Mouse (Mus musculus) G1E (cell line): Measurements from ENCODE around the gene Trip6. TPM values are rescaled to one million over a fixed set of nuclear protein-coding genes. Genes with fewer than 3 reads are reported as not detected.
A peak's percentile ranks its signal among the peaks of the same experiment; 100 is the strongest.

Experiments used
- ATAC-seq: 2 replicates; pipeline ENCODE4 v1.8.0; 2016; ENCODE audit warnings: mild to moderate bottlenecking; ENCODE audit not compliant: insufficient number of reproducible peaks, poor library complexity, low FRiP score, severe bottlenecking; ENCODE audit errors: extremely low read depth
- DNase-seq: peaks from one replicate; pipeline ENCODE4 v3.0.0; 2012; ENCODE audit warnings: low spot score
- H3K27me3 ChIP-seq: 2 replicates; pipeline ENCODE4 v1.6.1; 2012; ENCODE audit warnings: mild to moderate bottlenecking, low read length, inconsistent platforms; ENCODE audit not compliant: insufficient read depth
- H3K36me3 ChIP-seq: replicated peaks from 2 replicates; pipeline ENCODE3; 2012; ENCODE audit warnings: mild to moderate bottlenecking, inconsistent platforms
- H3K4me1 ChIP-seq: 2 replicates; pipeline ENCODE4 v1.6.1; 2012; ENCODE audit warnings: low read depth, low read length, inconsistent platforms, mixed read lengths; ENCODE audit not compliant: insufficient read depth
- H3K4me3 ChIP-seq: 2 replicates; pipeline ENCODE4 v1.5.1; 2012; ENCODE audit warnings: low read depth, mild to moderate bottlenecking, inconsistent platforms, low read length, moderate library complexity, mixed read lengths
- H3K9me3 ChIP-seq: replicated peaks from 2 replicates; pipeline ENCODE4 v1.6.1; 2012; ENCODE audit warnings: inconsistent platforms
- CTCF ChIP-seq: IDR thresholded peaks from 2 replicates; pipeline ENCODE4 v1.5.1; 2012; ENCODE audit warnings: low read depth, low read length, inconsistent platforms, mixed read lengths
- GATA1 ChIP-seq: IDR thresholded peaks from 2 replicates; pipeline ENCODE4 v1.6.1; 2012; ENCODE audit warnings: borderline replicate concordance, low read length, inconsistent platforms, mixed read lengths
- GATA2 ChIP-seq: IDR thresholded peaks from 2 replicates; pipeline ENCODE4 v1.6.1; 2012; ENCODE audit warnings: low read depth, low read length, inconsistent platforms, borderline replicate concordance
- POLR2AphosphoS5 ChIP-seq: IDR thresholded peaks from 2 replicates; pipeline ENCODE4 v1.6.1; 2012; ENCODE audit warnings: low read depth, low read length, inconsistent platforms; ENCODE audit not compliant: insufficient replicate concordance
- TAL1 ChIP-seq: conservative IDR thresholded peaks from 2 replicates; pipeline ENCODE4 v1.6.1; 2012; ENCODE audit warnings: low read depth, low read length, inconsistent platforms, mixed read lengths
- polyA plus RNA-seq: library from polyadenylated mRNA; stranded (reverse); fragments of >175 nt; gene quantifications from 2 replicates; pipeline ENCODE4 v1.2.3, GENCODE M21; 2012
- total RNA-seq, 2 experiments: library from RNA; stranded (forward) in 1 of 2; stranded (reverse) in 1 of 2; fragments of 200-1000 nt in 1 of 2; fragments of >200 nt in 1 of 2; fragmentation: Nextera tagmentation in 1 of 2; gene quantifications; 2 replicates each; pipeline ENCODE4 v1.2.3; 2014 to 2017

Gene Trip6
- total and polyA plus RNA-seq, 3 experiments = 4.6 to 57.8 (median 25.5) TPM

DNA sequence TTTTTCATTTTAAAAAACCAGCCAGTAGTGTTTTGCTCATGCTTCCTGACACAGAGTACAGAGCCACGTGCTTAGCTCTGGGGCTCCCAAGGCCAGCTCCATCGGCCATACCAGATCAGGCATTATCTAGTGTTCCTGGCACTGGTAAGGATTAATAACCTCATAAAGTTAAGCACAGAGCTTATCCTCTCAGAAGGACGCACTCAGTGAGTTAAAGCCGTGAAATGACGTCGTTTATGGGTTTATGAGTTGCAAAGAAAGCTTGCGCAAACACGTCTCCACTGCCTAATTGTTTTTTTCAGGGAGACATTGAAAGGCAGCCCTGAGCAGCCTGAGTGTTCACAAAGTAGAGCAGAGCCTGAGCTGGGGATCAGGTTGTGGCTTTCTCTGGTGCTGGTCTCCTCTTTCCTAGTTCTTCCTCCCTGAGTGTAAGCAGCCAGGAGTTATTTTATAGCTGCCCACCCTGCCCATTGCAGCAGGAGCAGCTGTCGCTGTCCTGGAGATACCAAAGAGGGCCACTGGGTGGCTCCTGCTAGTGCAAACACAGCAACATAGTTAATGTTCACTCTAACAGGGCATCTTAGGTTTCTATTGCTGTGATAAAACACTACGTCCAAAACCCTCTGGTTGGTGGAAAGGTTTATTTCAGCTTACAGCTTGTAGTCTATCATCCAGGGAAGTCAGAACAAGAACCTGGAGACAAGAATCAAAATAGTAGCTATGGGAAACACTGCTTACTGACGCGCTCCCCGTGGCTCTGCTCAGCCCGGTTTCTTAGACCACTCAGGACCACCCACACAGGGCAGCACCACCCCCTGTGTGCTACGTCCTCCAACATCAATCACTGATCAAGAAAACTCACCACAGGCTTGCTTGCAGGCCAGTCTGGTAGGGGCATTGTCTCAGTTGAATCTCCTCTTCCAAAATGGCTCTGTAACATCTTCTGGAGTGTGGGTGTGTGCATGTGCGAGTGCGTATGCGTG lies 36.6 kb downstream of the Trip6 start:
- Histone ChIP-seq H3K27me3 (peaks cover 16% of the 10 kb centered on the region), H3K9me3 (no peaks in the 10 kb centered on the region), H3K36me3 (no peaks in the 10 kb centered on the region), H3K4me3 (no peak overlapping the region), H3K4me1 (no peaks in the 10 kb centered on the region)
- ATAC-seq (no peak), DNase-seq (no peak)
- TF ChIP-seq GATA1 (no peak), CTCF (no peak)

DNA sequence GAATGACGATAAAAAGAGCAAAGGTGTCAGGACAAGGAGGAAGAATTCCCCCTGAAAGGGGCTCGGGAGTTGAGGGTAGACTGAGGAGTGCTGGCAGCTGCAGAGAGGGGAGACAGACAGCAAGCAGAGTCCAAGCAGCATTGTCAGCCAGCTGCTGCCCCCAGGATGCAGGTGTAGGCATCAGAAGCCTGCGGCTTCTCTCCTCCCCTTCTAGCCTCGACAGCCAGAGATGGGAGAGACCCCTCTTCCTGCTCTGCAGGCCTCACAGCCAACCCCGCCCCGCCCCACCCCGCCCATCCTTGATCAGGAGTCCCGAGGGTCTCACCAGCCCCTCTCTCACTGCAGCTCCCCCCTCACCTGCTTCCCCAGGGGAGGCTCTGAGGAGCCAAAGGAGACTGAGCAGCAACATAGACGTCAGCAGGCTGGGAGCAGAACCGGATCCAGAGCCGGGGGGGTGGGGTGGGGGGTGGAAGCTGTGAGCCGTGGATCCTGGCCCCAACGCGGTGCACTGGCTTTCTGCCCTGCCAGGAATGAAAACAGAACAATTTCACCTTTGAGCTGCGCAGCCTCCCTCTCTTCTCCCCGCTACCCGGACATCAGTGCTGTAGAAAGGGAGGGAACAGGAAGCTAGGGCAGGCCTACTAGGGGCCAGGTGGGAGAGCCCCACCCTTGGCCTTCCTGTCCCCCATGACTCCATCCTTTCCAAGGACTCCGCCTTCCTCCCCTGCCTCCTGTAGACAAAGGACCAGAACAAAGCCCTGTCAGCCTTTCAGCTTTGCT lies 45.9 kb downstream of the Trip6 start:
- H3K27me3 ChIP-seq = peaks cover 10% of the 10 kb centered on the region
- no peak for TF ChIP-seq POLR2AphosphoS5
- no peak for TF ChIP-seq GATA2
- TF ChIP-seq GATA1 = no peak
- TF ChIP-seq TAL1 = no peak
- no peak for TF ChIP-seq CTCF
- H3K9me3 ChIP-seq = 0 out of 2 replicates have a peak, but pooled peaks cover 5% of the 10 kb centered on the region
- H3K36me3 ChIP-seq = no peaks in the 10 kb centered on the region
- peaks cover 18% of the 10 kb centered on the region for H3K4me1 ChIP-seq
- DNase-seq = no peak
- no peak overlapping the region for H3K4me3 ChIP-seq
- no peak for ATAC-seq

GRCm38 (mm10) chr5:137264787-137265186 lies 49.4 kb downstream of the Trip6 start:
- ATAC-seq (no peak), DNase-seq (no peak)
- H3K4me1 ChIP-seq = peaks cover 22% of the 10 kb centered on the region
- H3K4me3 ChIP-seq = peak overlapping the region; percentile 51; the same call in 1 of the 2 replicates
- peaks cover 10% of the 10 kb centered on the region for H3K27me3 ChIP-seq
- H3K9me3 ChIP-seq = 0 out of 2 replicates have a peak, but pooled peaks cover 5% of the 10 kb centered on the region
- no peaks in the 10 kb centered on the region for H3K36me3 ChIP-seq
- TF ChIP-seq GATA1 (no peak), GATA2 (no peak), TAL1 (no peak), CTCF (no peak), POLR2AphosphoS5 (no peak)

DNA sequence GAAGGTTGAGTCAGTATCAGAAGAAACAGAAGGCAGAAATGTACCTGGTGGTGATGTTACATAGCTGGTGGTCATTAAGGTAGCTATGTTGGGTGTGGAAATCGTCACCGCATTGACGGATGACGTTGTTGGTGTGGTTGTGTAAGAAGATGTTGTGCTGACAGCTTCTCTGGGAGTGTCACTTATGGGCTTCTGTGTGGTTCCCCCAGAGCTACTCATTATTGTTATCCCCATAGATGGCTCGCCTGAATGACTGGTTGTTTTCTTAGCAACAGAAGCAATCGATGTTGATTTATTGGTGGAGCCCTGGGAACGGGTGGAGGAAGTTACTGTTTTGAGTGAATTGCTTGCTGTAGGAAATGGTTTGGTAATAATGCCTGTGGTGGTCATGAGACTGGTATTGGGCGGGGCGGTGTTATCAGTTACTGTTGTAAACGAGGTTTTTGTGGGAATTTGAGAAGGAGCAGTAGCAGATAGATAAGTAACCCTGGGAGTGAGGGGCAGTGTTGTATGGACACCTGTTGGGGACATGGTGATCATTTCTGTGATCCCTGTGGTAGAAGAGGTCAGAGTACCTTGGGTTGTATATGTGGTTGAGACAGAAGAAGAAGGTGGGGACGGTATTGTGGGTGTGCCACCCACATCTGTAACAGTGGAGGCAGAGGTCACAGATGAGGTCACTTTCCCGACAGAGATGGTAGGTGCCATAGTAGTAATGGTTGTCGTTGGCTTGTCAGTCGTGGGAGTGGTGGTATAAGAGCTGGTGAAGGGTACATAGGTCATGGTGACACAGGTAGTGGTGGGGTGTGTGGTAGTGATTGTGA lies 50.1 kb downstream of the Trip6 start:
- H3K4me3 ChIP-seq = 0 out of 2 replicates have a peak overlapping the region, but pooled peaks have one; percentile 51
- H3K27me3 ChIP-seq = peaks cover 10% of the 10 kb centered on the region
- no peak for TF ChIP-seq GATA2
- TF ChIP-seq TAL1 = no peak
- no peak for TF ChIP-seq POLR2AphosphoS5
- no peak for TF ChIP-seq GATA1
- TF ChIP-seq CTCF = no peak
- 0 out of 2 replicates have a peak, but pooled peaks cover 5% of the 10 kb centered on the region for H3K9me3 ChIP-seq
- DNase-seq = no peak
- peak; percentile 15 for ATAC-seq
- H3K36me3 ChIP-seq = no peaks in the 10 kb centered on the region
- H3K4me1 ChIP-seq = peaks cover 22% of the 10 kb centered on the region

Other genes with a start within 250 kb of the Trip6 start
- 76.9 and 92.3 TPM in 2 replicates for gene Serpine1, start 242.1 kb downstream of the Trip6 start, total RNA-seq (2014; fragmentation: Nextera tagmentation)
- 18.6 and 20.4 TPM in 2 replicates for gene Serpine1, start 242.1 kb downstream of the Trip6 start, total RNA-seq (2017)
- 1.1 and 1.9 TPM in 2 replicates for gene Serpine1, start 242.1 kb downstream of the Trip6 start, polyA plus RNA-seq
- 29.7 and 55.3 TPM in 2 replicates for gene Trim56, start 198.2 kb downstream of the Trip6 start, total RNA-seq (2014; fragmentation: Nextera tagmentation)
- 25.8 and 34.1 TPM in 2 replicates for gene Trim56, start 198.2 kb downstream of the Trip6 start, total RNA-seq (2017)
- 16.7 and 19.2 TPM in 2 replicates for gene Trim56, start 198.2 kb downstream of the Trip6 start, polyA plus RNA-seq
- not detected in 2 replicates for gene Muc3, start 165.1 kb downstream of the Trip6 start, total RNA-seq (2014; fragmentation: Nextera tagmentation)
- gene Muc3, start 165.1 kb downstream of the Trip6 start, total RNA-seq (2017) = 0.12 TPM in 1 of 2 replicates, not detected in the other
- not detected in 2 replicates for gene Muc3, start 165.1 kb downstream of the Trip6 start, polyA plus RNA-seq
- gene Muc3a, start 102.0 kb downstream of the Trip6 start, total RNA-seq (2014; fragmentation: Nextera tagmentation) = 0.98 TPM in 1 of 2 replicates, not detected in the other
- gene Muc3a, start 102.0 kb downstream of the Trip6 start, total RNA-seq (2017) = 0.17 TPM in 1 of 2 replicates, not detected in the other
- gene Muc3a, start 102.0 kb downstream of the Trip6 start, polyA plus RNA-seq = not detected in 2 replicates
- 62.7 and 168 TPM in 2 replicates for gene Ache, start 26.9 kb downstream of the Trip6 start, total RNA-seq (2014; fragmentation: Nextera tagmentation)
- gene Ache, start 26.9 kb downstream of the Trip6 start, total RNA-seq (2017) = 7.4 and 7.8 TPM in 2 replicates
- 36.5 and 46.4 TPM in 2 replicates for gene Ache, start 26.9 kb downstream of the Trip6 start, polyA plus RNA-seq
- gene Ufsp1, start 19.8 kb downstream of the Trip6 start, total RNA-seq (2014; fragmentation: Nextera tagmentation) = 17.9 and 24.7 TPM in 2 replicates
- 11.7 and 13.8 TPM in 2 replicates for gene Ufsp1, start 19.8 kb downstream of the Trip6 start, total RNA-seq (2017)
- 29.7 and 29.9 TPM in 2 replicates for gene Ufsp1, start 19.8 kb downstream of the Trip6 start, polyA plus RNA-seq
- gene Srrt, start 6.7 kb downstream of the Trip6 start, total RNA-seq (2014; fragmentation: Nextera tagmentation) = 167 and 243 TPM in 2 replicates
- 185 and 189 TPM in 2 replicates for gene Srrt, start 6.7 kb downstream of the Trip6 start, total RNA-seq (2017)
- 329 and 331 TPM in 2 replicates for gene Srrt, start 6.7 kb downstream of the Trip6 start, polyA plus RNA-seq
- gene Slc12a9, start 19.2 kb upstream of the Trip6 start, total RNA-seq (2014; fragmentation: Nextera tagmentation) = 5.9 and 8.1 TPM in 2 replicates
- 2.3 and 3.1 TPM in 2 replicates for gene Slc12a9, start 19.2 kb upstream of the Trip6 start, total RNA-seq (2017)
- gene Slc12a9, start 19.2 kb upstream of the Trip6 start, polyA plus RNA-seq = 4.1 and 5.3 TPM in 2 replicates
- gene Ephb4, start 35.7 kb upstream of the Trip6 start, total RNA-seq (2014; fragmentation: Nextera tagmentation) = not detected in 2 replicates
- under 0.01 and 0.05 TPM in 2 replicates for gene Ephb4, start 35.7 kb upstream of the Trip6 start, total RNA-seq (2017)
- 0.07 TPM in 2 replicates for gene Ephb4, start 35.7 kb upstream of the Trip6 start, polyA plus RNA-seq
- not detected in 2 replicates for gene Zan, start 162.7 kb upstream of the Trip6 start, total RNA-seq (2014; fragmentation: Nextera tagmentation)
- gene Zan, start 162.7 kb upstream of the Trip6 start, total RNA-seq (2017) = 0.12 and 0.22 TPM in 2 replicates
- gene Zan, start 162.7 kb upstream of the Trip6 start, polyA plus RNA-seq = 0.02 TPM in 1 of 2 replicates, not detected in the other
- gene Pop7, start 188.1 kb upstream of the Trip6 start, total RNA-seq (2014; fragmentation: Nextera tagmentation) = 9.0 and 14.1 TPM in 2 replicates
- 29.3 and 33.2 TPM in 2 replicates for gene Pop7, start 188.1 kb upstream of the Trip6 start, total RNA-seq (2017)
- gene Pop7, start 188.1 kb upstream of the Trip6 start, polyA plus RNA-seq = 39.8 and 55.7 TPM in 2 replicates
- 23.2 and 30.3 TPM in 2 replicates for gene Gigyf1, start 204.1 kb upstream of the Trip6 start, total RNA-seq (2014; fragmentation: Nextera tagmentation)
- gene Gigyf1, start 204.1 kb upstream of the Trip6 start, total RNA-seq (2017) = 6.8 and 7.0 TPM in 2 replicates
- gene Gigyf1, start 204.1 kb upstream of the Trip6 start, polyA plus RNA-seq = 49.0 and 50.4 TPM in 2 replicates
- not detected in 2 replicates for gene Epo, start 218.8 kb upstream of the Trip6 start, total RNA-seq (2014; fragmentation: Nextera tagmentation)
- not detected in 2 replicates for gene Epo, start 218.8 kb upstream of the Trip6 start, total RNA-seq (2017)
- not detected in 2 replicates for gene Epo, start 218.8 kb upstream of the Trip6 start, polyA plus RNA-seq
- 229 and 302 TPM in 2 replicates for gene Gnb2, start 219.1 kb upstream of the Trip6 start, total RNA-seq (2014; fragmentation: Nextera tagmentation)
- 255 and 347 TPM in 2 replicates for gene Gnb2, start 219.1 kb upstream of the Trip6 start, total RNA-seq (2017)
- 501 and 571 TPM in 2 replicates for gene Gnb2, start 219.1 kb upstream of the Trip6 start, polyA plus RNA-seq
- gene Actl6b, start 239.1 kb upstream of the Trip6 start, total RNA-seq (2014; fragmentation: Nextera tagmentation) = not detected in 2 replicates
- 0.11 TPM in 1 of 2 replicates, not detected in the other for gene Actl6b, start 239.1 kb upstream of the Trip6 start, total RNA-seq (2017)
- not detected in 2 replicates for gene Actl6b, start 239.1 kb upstream of the Trip6 start, polyA plus RNA-seq